Mouse (Mus musculus) ovary, postnatal 10 days (tissue): Measurements from ENCODE around the gene Nuak2.

Experiments used
- DNase-seq: peaks from one replicate; pipeline ENCODE4 v3.0.0; 2022; ENCODE audit warnings: low spot score

Nuak2 gene

GRCm38 (mm10) chr1:132298801-132299464 lies 17.0 kb upstream of the Nuak2 start:
- no peak for DNase-seq

GRCm38 (mm10) chr1:132299744-132300143 lies 16.2 kb upstream of the Nuak2 start:
- DNase-seq = no peak

- no peak for DNase-seq
Measured at GRCm38 (mm10) chr1:132301242-132301641, 14.7 kb upstream of the Nuak2 start.

- no peak for DNase-seq
Measured at GRCm38 (mm10) chr1:132302341-132302866, 13.5 kb upstream of the Nuak2 start.

- DNase-seq = no peak
Measured at GRCm38 (mm10) chr1:132304618-132305214, 11.2 kb upstream of the Nuak2 start.

- no peak for DNase-seq
Measured at GRCm38 (mm10) chr1:132306160-132306559, 9.8 kb upstream of the Nuak2 start.

- no peak for DNase-seq
Measured at GRCm38 (mm10) chr1:132306808-132307207, 9.1 kb upstream of the Nuak2 start.

GRCm38 (mm10) chr1:132307962-132308361 lies 8.0 kb upstream of the Nuak2 start:
- DNase-seq = no peak

- DNase-seq = no peak
Measured at GRCm38 (mm10) chr1:132308674-132309073, 7.3 kb upstream of the Nuak2 start.

GRCm38 (mm10) chr1:132310754-132311153 lies 5.2 kb upstream of the Nuak2 start:
- no peak for DNase-seq

- DNase-seq = no peak
Measured at GRCm38 (mm10) chr1:132311174-132311859, 4.6 kb upstream of the Nuak2 start.

GRCm38 (mm10) chr1:132312043-132312442 lies 3.9 kb upstream of the Nuak2 start:
- no peak for DNase-seq

- no peak for DNase-seq
Measured at GRCm38 (mm10) chr1:132312703-132313102, 3.2 kb upstream of the Nuak2 start.

GRCm38 (mm10) chr1:132316625-132316994 lies 684 bp downstream of the Nuak2 start:
- no peak for DNase-seq

- no peak for DNase-seq
Measured at GRCm38 (mm10) chr1:132317413-132317812, 1.5 kb downstream of the Nuak2 start.

- no peak for DNase-seq
Measured at GRCm38 (mm10) chr1:132317894-132318863, 2.3 kb downstream of the Nuak2 start.

- DNase-seq = peak; percentile 59
Measured at GRCm38 (mm10) chr1:132319242-132319641, 3.3 kb downstream of the Nuak2 start.

- no peak for DNase-seq
Measured at GRCm38 (mm10) chr1:132321821-132322580, 6.1 kb downstream of the Nuak2 start.

GRCm38 (mm10) chr1:132322711-132323542 lies 7.0 kb downstream of the Nuak2 start:
- no peak for DNase-seq

GRCm38 (mm10) chr1:132326777-132327176 lies 10.9 kb downstream of the Nuak2 start:
- no peak for DNase-seq
